Mouse (Mus musculus) hindbrain, embryonic 16.5 days (tissue): ENCODE results near the gene Gm6793. TPM values are rescaled to one million over a fixed set of nuclear protein-coding genes. Genes with fewer than 3 reads are reported as not detected.

Source experiments
- ATAC-seq: fragments of 200-750 bp; cut with Nextera tagmentation; 2 replicates; pipeline ENCODE4 v1.8.0; 2017; ENCODE audit warnings: moderate TSS enrichment, moderate library complexity
- H3K27ac ChIP-seq: fragments of 300-500 bp; sonication (generic); 2 replicates; pipeline ENCODE4 v1.5.1; 2014; ENCODE audit warnings: low read depth, mild to moderate bottlenecking, control low read depth, low read length, moderate library complexity
- H3K27me3 ChIP-seq: fragments of 300-500 bp; sonication (generic); replicated peaks from 2 replicates; pipeline ENCODE4 v1.6.1; 2014; ENCODE audit warnings: low read length; ENCODE audit not compliant: control insufficient read depth, insufficient read depth
- H3K36me3 ChIP-seq: fragments of 300-500 bp; sonication (generic); 2 replicates; pipeline ENCODE4 v1.6.1; 2014; ENCODE audit warnings: mild to moderate bottlenecking, low read length, moderate library complexity, mixed read lengths; ENCODE audit not compliant: control insufficient read depth, insufficient read depth
- H3K4me1 ChIP-seq: fragments of 300-500 bp; sonication (generic); 2 replicates; pipeline ENCODE4 v1.6.1; 2014; ENCODE audit warnings: low read depth, low read length; ENCODE audit not compliant: control insufficient read depth, insufficient read depth
- H3K4me2 ChIP-seq: fragments of 300-500 bp; sonication (generic); 2 replicates; pipeline ENCODE4 v1.6.1; 2014; ENCODE audit warnings: mild to moderate bottlenecking, low read length, control low read depth, moderate library complexity
- H3K4me3 ChIP-seq: fragments of 300-500 bp; sonication (generic); 2 replicates; pipeline ENCODE4 v1.5.1; 2014; ENCODE audit warnings: mild to moderate bottlenecking, low read length, control low read depth, moderate library complexity
- H3K9ac ChIP-seq: fragments of 300-500 bp; sonication (generic); 2 replicates; pipeline ENCODE4 v1.6.1; 2014; ENCODE audit warnings: low read depth, mild to moderate bottlenecking, control low read depth, low read length, moderate library complexity
- H3K9me3 ChIP-seq: fragments of 300-500 bp; sonication (generic); 2 replicates; pipeline ENCODE4 v1.6.1; 2014; ENCODE audit warnings: mild to moderate bottlenecking, low read length, moderate library complexity; ENCODE audit not compliant: control insufficient read depth
- WGBS: fragments of 180-500 bp; shearing (Covaris S2); extraction: QIAGEN DNeasy Blood & Tissue Kit; methylation state at CpG from one replicate; pipeline ENCODE4 v1.1.7; 2014; 5-methylcytosine and 5-hydroxymethylcytosine counted together
- polyA plus RNA-seq: library from polyadenylated mRNA; unstranded; fragments of >200 nt; fragmentation: Nextera tagmentation; extraction: Ambion mirVana; gene quantifications from 2 replicates; pipeline ENCODE4 v1.2.1, GENCODE M21; 2015

The Gm6793 gene
- 0.33 and 0.70 TPM in 2 replicates for polyA plus RNA-seq

DNA sequence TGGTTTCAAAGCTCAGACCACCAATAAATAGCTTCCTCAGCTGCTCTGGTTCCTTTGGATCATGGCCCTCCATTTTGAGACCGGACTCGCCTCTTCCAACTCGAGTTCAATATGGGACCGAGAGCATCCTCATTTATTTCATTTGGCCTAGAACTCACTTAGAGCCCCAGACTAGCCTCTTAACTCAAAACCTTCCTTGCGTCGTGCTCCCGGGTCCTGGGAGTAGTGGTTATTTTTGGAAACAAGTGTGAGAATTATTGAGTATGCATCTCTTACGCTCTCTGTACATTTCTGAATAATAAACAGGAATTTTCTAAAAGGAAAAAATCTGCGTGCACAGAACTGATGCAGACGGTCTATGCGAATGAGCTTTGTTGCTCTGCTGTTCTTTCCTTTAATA, at the start of gene Gm6793:
Gene Gm6793, minus strand, starts transcription at position 101 of the 400 bp plus-strand sequence.
- H3K4me1 ChIP-seq: peaks cover 18% of the 10 kb centered on the region
- WGBS: 93% methylated on average over 11 of the region's 11 CpGs
- H3K27ac ChIP-seq: no peak within 1 kb of the TSS
- H3K9me3 ChIP-seq: no peaks in the 10 kb centered on the region
- peaks cover 20% of the 10 kb centered on the region for H3K36me3 ChIP-seq
- no peak within 1 kb of the TSS for H3K4me2 ChIP-seq
- no peak within 1 kb of the TSS for H3K4me3 ChIP-seq
- H3K27me3 ChIP-seq: no peaks in the 10 kb centered on the region
- no peak for ATAC-seq
- no peak within 1 kb of the TSS for H3K9ac ChIP-seq

DNA sequence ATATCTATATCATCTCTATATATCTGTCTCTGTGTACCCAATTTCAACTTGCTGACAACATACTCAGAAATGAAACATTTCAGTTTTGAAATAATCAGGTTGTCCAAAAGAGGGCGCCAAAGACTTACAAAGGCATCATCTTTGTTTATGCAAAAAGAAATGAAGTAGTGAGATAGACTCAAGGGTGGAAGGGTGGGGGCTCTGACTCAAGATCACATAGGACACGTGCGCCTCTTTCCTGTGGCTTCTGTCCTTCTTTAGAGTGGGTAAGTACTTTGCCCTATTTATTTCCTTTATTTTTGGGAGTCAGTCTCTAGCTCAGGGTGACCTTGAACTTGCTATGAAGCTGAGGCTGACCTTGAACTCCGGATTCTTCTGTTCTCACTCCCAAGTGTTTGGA, 46.5 kb upstream of the Gm6793 start:
- no peak overlapping the region for H3K4me3 ChIP-seq
- no peaks in the 10 kb centered on the region for H3K27me3 ChIP-seq
- H3K9me3 ChIP-seq: no peaks in the 10 kb centered on the region
- no peak overlapping the region for H3K9ac ChIP-seq
- no peaks in the 10 kb centered on the region for H3K36me3 ChIP-seq
- no peak overlapping the region for H3K4me2 ChIP-seq
- no peak overlapping the region for H3K27ac ChIP-seq
- WGBS: 36% methylated on average over 4 of the region's 4 CpGs
- no peaks in the 10 kb centered on the region for H3K4me1 ChIP-seq
- peak; percentile 48; the same call in 1 of the 2 replicates for ATAC-seq

- no peak for ATAC-seq
- Histone ChIP-seq H3K9ac (no peak overlapping the region), H3K4me3 (no peak overlapping the region), H3K4me2 (no peak overlapping the region), H3K36me3 (no peaks in the 10 kb centered on the region), H3K27me3 (no peaks in the 10 kb centered on the region), H3K4me1 (no peaks in the 10 kb centered on the region), H3K27ac (no peak overlapping the region), H3K9me3 (no peaks in the 10 kb centered on the region)
Measured at GRCm38 (mm10) chr8:112054456-112054855, 39.6 kb upstream of the Gm6793 start.

DNA sequence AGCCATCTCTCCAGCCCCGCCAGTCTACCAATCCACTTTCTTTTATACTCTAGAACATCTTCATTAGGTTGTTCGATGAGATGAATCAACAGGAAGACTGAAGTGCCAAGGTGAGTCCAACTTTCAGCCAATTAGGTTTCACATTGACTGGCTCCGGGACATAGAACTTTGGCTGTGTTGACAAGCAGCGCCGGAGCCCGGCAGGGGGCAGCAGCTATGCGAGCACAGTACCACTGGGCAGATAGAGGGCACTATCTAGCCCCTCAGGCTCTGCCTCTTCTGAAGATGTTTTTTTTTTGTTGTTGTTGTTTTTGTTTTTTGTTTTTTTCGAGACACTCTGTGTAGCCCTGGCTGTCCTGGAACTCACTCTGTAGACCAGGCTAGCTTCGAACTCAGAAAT, 36.7 kb upstream of the Gm6793 start:
- Histone ChIP-seq H3K4me3 (no peak overlapping the region), H3K4me1 (no peaks in the 10 kb centered on the region), H3K27ac (no peak overlapping the region), H3K4me2 (no peak overlapping the region), H3K9me3 (no peaks in the 10 kb centered on the region), H3K36me3 (no peaks in the 10 kb centered on the region), H3K27me3 (no peaks in the 10 kb centered on the region), H3K9ac (no peak overlapping the region)
- 81% methylated on average over 9 of the region's 9 CpGs for WGBS
- no peak for ATAC-seq

GRCm38 (mm10) chr8:112049984-112050383, 35.1 kb upstream of the Gm6793 start:
- Histone ChIP-seq H3K27me3 (no peaks in the 10 kb centered on the region), H3K36me3 (no peaks in the 10 kb centered on the region), H3K4me3 (no peak overlapping the region), H3K4me2 (no peak overlapping the region), H3K4me1 (no peaks in the 10 kb centered on the region), H3K27ac (no peak overlapping the region), H3K9ac (no peak overlapping the region), H3K9me3 (no peaks in the 10 kb centered on the region)
- 82% methylated on average over 6 of the region's 6 CpGs for WGBS
- no peak for ATAC-seq

DNA sequence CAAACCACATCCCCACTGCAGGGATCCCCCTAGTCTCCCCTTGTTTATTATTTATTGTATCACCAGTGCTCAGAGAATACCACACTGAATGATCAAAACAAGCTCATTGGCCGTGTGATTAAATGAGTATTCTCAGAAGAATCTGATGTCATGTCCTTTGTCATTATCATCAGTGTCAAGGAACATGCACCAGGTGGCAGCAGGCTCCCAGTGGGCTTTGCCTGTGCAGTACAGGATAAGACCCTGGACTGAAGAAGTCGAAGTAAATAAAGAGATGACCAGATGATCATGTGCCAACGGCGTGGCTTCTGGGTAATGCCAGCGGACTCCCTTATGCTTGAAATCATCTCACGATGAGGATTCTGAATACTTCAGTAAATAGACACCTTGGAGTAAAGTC, 33.5 kb upstream of the Gm6793 start:
- 65% methylated on average over 6 of the region's 6 CpGs for WGBS
- no peak overlapping the region for H3K4me2 ChIP-seq
- no peak for ATAC-seq
- no peaks in the 10 kb centered on the region for H3K4me1 ChIP-seq
- H3K27me3 ChIP-seq: no peaks in the 10 kb centered on the region
- no peaks in the 10 kb centered on the region for H3K36me3 ChIP-seq
- H3K9ac ChIP-seq: no peak overlapping the region
- H3K4me3 ChIP-seq: no peak overlapping the region
- no peaks in the 10 kb centered on the region for H3K9me3 ChIP-seq
- no peak overlapping the region for H3K27ac ChIP-seq

- Histone ChIP-seq H3K9me3 (no peaks in the 10 kb centered on the region), H3K9ac (no peak overlapping the region), H3K4me2 (no peak overlapping the region), H3K27ac (no peak overlapping the region), H3K27me3 (no peaks in the 10 kb centered on the region), H3K4me1 (no peaks in the 10 kb centered on the region), H3K4me3 (no peak overlapping the region), H3K36me3 (no peaks in the 10 kb centered on the region)
- peak; percentile 69; the same call in 1 of the 2 replicates for ATAC-seq
- WGBS: under 1% methylated on average over 7 of the region's 7 CpGs
Measured at GRCm38 (mm10) chr8:112045896-112046295, 31.1 kb upstream of the Gm6793 start.

DNA sequence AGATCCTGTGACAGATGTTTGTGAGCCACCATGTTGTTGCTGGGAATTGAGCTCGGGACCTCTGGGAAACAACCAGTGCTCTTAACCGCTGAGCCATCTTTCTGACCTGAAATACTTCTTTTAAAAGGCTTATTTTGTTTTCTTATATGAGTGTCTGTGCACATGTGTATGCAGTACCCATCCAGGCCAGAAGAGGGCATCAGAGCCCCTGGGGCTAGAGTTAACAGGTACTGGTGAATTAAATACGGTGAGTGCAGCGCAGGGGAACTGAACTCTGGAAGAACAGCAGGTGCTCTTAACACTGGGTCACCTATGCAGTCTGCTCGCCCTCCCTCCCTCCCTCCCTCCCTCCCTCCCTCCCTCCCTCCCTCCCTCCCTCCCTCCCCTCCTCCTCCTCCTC, 30.3 kb upstream of the Gm6793 start:
- H3K36me3 ChIP-seq: no peaks in the 10 kb centered on the region
- ATAC-seq: no peak
- no peaks in the 10 kb centered on the region for H3K4me1 ChIP-seq
- WGBS: 84% methylated on average over 5 of the region's 5 CpGs
- no peaks in the 10 kb centered on the region for H3K9me3 ChIP-seq
- no peak overlapping the region for H3K4me2 ChIP-seq
- H3K9ac ChIP-seq: no peak overlapping the region
- no peak overlapping the region for H3K4me3 ChIP-seq
- no peak overlapping the region for H3K27ac ChIP-seq
- no peaks in the 10 kb centered on the region for H3K27me3 ChIP-seq

- Histone ChIP-seq H3K9ac (no peak overlapping the region), H3K27ac (no peak overlapping the region), H3K9me3 (no peaks in the 10 kb centered on the region), H3K4me2 (no peak overlapping the region), H3K4me3 (no peak overlapping the region), H3K36me3 (no peaks in the 10 kb centered on the region), H3K4me1 (no peaks in the 10 kb centered on the region), H3K27me3 (no peaks in the 10 kb centered on the region)
- WGBS: 80% methylated on average over 18 of the region's 18 CpGs
- no peak for ATAC-seq
Measured at GRCm38 (mm10) chr8:112037521-112037920, 22.7 kb upstream of the Gm6793 start.

- no peak for ATAC-seq
- no peaks in the 10 kb centered on the region for H3K9me3 ChIP-seq
Measured at GRCm38 (mm10) chr8:112034603-112035002, 19.8 kb upstream of the Gm6793 start.

More at GRCm38 (mm10) chr8:112034603-112035002, 19.8 kb upstream of the Gm6793 start:
- no peak overlapping the region for H3K4me2 ChIP-seq
- no peaks in the 10 kb centered on the region for H3K4me1 ChIP-seq
- no peak overlapping the region for H3K27ac ChIP-seq
- no peak overlapping the region for H3K4me3 ChIP-seq
- H3K27me3 ChIP-seq: no peaks in the 10 kb centered on the region
- no peak overlapping the region for H3K9ac ChIP-seq
- 16% methylated on average over 8 of the region's 8 CpGs for whole genome bisulfite sequencing
- H3K36me3 ChIP-seq: no peaks in the 10 kb centered on the region
